Mouse (Mus musculus) midbrain, embryonic 14.5 days (tissue): ENCODE results near the gene Gm44973. TPM values are rescaled to one million over a fixed set of nuclear protein-coding genes. Genes with fewer than 3 reads are reported as not detected.

Source experiments
- ATAC-seq: fragments of 200-750 bp; cut with Nextera tagmentation; 2 replicates; pipeline ENCODE4 v1.8.0; 2017; ENCODE audit warnings: moderate number of reproducible peaks, moderate library complexity; ENCODE audit not compliant: low FRiP score, low TSS enrichment
- DNase-seq: peaks from one replicate; pipeline ENCODE4 v3.0.0-alpha.2; 2015
- H3K27ac ChIP-seq: fragments of 300-500 bp; sonication (generic); replicated peaks from 2 replicates; pipeline ENCODE4 v1.5.1; 2014; ENCODE audit warnings: mild to moderate bottlenecking, low read depth, low read length, moderate library complexity
- H3K27me3 ChIP-seq: fragments of 300-500 bp; sonication (generic); 2 replicates; pipeline ENCODE4 v1.6.1; 2014; ENCODE audit warnings: low read length, control low read depth, mixed read lengths; ENCODE audit not compliant: control insufficient read depth, insufficient read depth
- H3K36me3 ChIP-seq: fragments of 300-500 bp; sonication (generic); 2 replicates; pipeline ENCODE4 v1.6.1; 2014; ENCODE audit warnings: low read length, control low read depth; ENCODE audit not compliant: control insufficient read depth, insufficient read depth
- H3K4me1 ChIP-seq: fragments of 300-500 bp; sonication (generic); 2 replicates; pipeline ENCODE4 v1.6.1; 2014; ENCODE audit warnings: mild to moderate bottlenecking, antibody characterized with exemption, low read length, control low read depth; ENCODE audit not compliant: control insufficient read depth, insufficient read depth
- H3K4me2 ChIP-seq: fragments of 300-500 bp; sonication (generic); 2 replicates; pipeline ENCODE4 v1.6.1; 2014; ENCODE audit warnings: mild to moderate bottlenecking, low read length, moderate library complexity
- H3K4me3 ChIP-seq: fragments of 300-500 bp; sonication (generic); replicated peaks from 2 replicates; pipeline ENCODE4 v1.5.1; 2014; ENCODE audit warnings: low read depth, low read length
- H3K9ac ChIP-seq: fragments of 300-500 bp; sonication (generic); replicated peaks from 2 replicates; pipeline ENCODE4 v1.6.1; 2014; ENCODE audit warnings: mild to moderate bottlenecking, low read length, moderate library complexity
- H3K9me3 ChIP-seq: fragments of 300-500 bp; sonication (generic); 2 replicates; pipeline ENCODE4 v1.6.1; 2016; ENCODE audit warnings: low read length, control low read depth, mixed read lengths; ENCODE audit not compliant: control insufficient read depth
- WGBS: fragments of 180-500 bp; shearing (Covaris S2); extraction: QIAGEN DNeasy Blood & Tissue Kit; methylation state at CpG from one replicate; pipeline ENCODE4 v1.1.7; 2014; 5-methylcytosine and 5-hydroxymethylcytosine counted together
- polyA plus RNA-seq: library from polyadenylated mRNA; unstranded; fragments of >200 nt; fragmentation: Nextera tagmentation; extraction: Ambion mirVana; gene quantifications from 2 replicates; pipeline ENCODE4 v1.2.1, GENCODE M21; 2014

Gene Gm44973
- polyA plus RNA-seq, 1 experiment from 2014 or later, result 1.3 TPM

DNA sequence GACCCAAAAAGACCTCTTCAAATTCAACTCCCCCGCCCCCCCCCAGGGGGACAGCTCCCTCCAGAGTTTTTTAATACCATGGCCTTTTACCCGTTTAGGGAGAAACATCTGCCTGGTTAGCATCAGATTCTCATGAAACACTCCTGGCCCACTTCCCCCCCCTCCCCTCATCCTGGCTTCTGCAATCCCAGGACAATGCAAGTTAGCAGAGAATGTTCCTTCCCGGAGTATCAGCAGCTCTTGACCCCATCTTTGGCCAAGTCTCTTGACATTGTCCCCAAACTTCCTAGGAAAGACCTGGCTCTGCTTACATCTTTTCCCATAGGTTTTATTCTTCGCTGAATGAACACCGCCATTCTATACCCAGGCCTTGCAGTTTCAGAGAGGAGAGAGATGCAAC lies 5.9 kb downstream of the Gm44973 start:
- Histone ChIP-seq H3K4me1 (peaks cover 12% of the 10 kb centered on the region), H3K9ac (peak overlapping the region; percentile 95), H3K36me3 (peaks cover 26% of the 10 kb centered on the region), H3K27me3 (no peaks in the 10 kb centered on the region), H3K4me3 (peak overlapping the region; percentile 71), H3K9me3 (no peaks in the 10 kb centered on the region), H3K4me2 (peak overlapping the region; percentile 76), H3K27ac (no peak overlapping the region; the same call in 1 of the 2 replicates)
- WGBS, result 50% methylated on average over 5 of the region's 5 CpGs
- DNase-seq (no peak), ATAC-seq (no peak)

- Histone ChIP-seq H3K36me3 (peaks cover 76% of the 10 kb centered on the region), H3K27me3 (no peaks in the 10 kb centered on the region), H3K4me2 (no peak overlapping the region), H3K4me1 (no peaks in the 10 kb centered on the region), H3K9me3 (peaks cover 23% of the 10 kb centered on the region), H3K27ac (no peak overlapping the region), H3K4me3 (no peak overlapping the region), H3K9ac (no peak overlapping the region)
- DNase-seq, result no peak
- 95% methylated on average over 22 of the region's 22 CpGs for WGBS
- ATAC-seq, result no peak
These were observed 14.2 kb downstream of the Gm44973 start for GRCm38 (mm10) chr7:5029543-5029942.

DNA sequence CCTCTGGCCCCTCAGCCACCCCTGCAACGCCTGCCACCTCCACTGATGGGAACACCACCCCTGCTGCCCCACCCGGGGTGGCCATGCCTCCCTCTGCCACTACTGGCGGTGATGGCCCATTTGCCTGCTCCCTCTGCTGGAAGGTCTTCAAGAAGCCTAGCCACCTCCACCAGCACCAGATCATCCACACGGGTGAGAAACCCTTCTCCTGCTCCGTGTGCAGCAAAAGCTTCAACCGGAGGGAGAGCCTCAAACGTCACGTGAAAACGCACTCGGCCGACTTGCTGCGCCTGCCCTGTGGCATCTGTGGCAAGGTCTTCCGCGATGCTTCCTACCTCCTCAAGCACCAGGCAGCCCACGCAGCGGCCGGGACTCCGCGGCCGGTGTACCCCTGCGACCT lies 14.7 kb downstream of the Gm44973 start:
- Histone ChIP-seq H3K27ac (no peak overlapping the region), H3K9me3 (peaks cover 23% of the 10 kb centered on the region), H3K4me1 (no peaks in the 10 kb centered on the region), H3K4me3 (no peak overlapping the region), H3K4me2 (no peak overlapping the region), H3K36me3 (peaks cover 78% of the 10 kb centered on the region), H3K9ac (no peak overlapping the region), H3K27me3 (no peaks in the 10 kb centered on the region)
- no peak for ATAC-seq
- 94% methylated on average over 21 of the region's 21 CpGs for WGBS
- no peak for DNase-seq

- H3K4me2 ChIP-seq, result no peak overlapping the region
- no peak for DNase-seq
- H3K36me3 ChIP-seq, result peaks cover 85% of the 10 kb centered on the region
These were observed 15.4 kb downstream of the Gm44973 start for GRCm38 (mm10) chr7:5030554-5031275.

DNA sequence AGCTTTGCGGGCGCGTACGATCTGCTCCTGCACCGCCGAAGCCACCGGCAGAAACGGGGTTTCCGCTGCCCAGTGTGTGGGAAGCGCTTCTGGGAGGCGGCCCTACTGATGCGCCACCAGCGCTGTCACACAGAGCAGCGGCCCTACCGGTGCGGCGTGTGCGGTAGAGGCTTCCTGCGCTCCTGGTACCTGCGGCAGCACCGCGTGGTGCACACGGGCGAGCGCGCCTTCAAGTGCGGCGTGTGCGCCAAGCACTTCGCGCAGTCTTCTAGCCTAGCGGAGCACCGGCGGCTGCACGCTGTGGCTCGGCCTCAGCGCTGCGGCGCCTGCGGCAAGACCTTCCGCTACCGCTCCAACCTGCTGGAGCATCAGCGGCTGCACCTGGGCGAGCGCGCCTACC lies 16.2 kb downstream of the Gm44973 start:
- H3K9me3 ChIP-seq, result peaks cover 23% of the 10 kb centered on the region
- DNase-seq (no peak), ATAC-seq (no peak)
- peaks cover 88% of the 10 kb centered on the region for H3K36me3 ChIP-seq
- no peak overlapping the region for H3K4me2 ChIP-seq
- no peaks in the 10 kb centered on the region for H3K4me1 ChIP-seq
- WGBS, result 80% methylated on average over 46 of the region's 46 CpGs
- no peak overlapping the region for H3K9ac ChIP-seq
- no peak overlapping the region for H3K4me3 ChIP-seq
- H3K27me3 ChIP-seq, result no peaks in the 10 kb centered on the region
- H3K27ac ChIP-seq, result no peak overlapping the region

More at GRCm38 (mm10) chr7:5030554-5031275, 15.4 kb downstream of the Gm44973 start:
- no peak overlapping the region for H3K4me3 ChIP-seq
- 88% methylated on average over 63 of the region's 63 CpGs for WGBS
- H3K27ac ChIP-seq, result no peak overlapping the region
- no peak for ATAC-seq
- no peaks in the 10 kb centered on the region for H3K27me3 ChIP-seq
- H3K4me1 ChIP-seq, result no peaks in the 10 kb centered on the region
- H3K9ac ChIP-seq, result no peak overlapping the region
- peaks cover 23% of the 10 kb centered on the region for H3K9me3 ChIP-seq

DNA sequence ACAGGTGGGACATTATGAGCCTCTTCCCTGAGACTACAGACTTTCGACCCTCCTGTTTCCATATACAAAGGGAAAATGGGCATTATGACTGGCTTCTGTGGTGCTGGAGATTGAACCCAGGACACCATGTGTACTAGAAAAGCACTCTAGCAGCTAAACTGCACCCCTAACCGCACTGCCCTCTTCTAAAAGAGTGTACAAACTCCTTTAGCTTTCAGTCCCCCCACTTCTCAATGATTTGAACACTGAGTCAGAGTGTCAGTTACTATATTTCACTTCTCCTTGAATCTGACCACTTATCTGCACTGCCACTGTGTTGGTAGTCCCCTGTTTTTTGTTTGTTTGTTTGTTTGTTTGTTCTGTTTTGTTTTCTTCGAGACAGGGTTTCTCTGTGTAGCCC lies 18.5 kb downstream of the Gm44973 start, which contains the start of gene 4632433K11Rik:
4632433K11Rik (plus strand) TSS at position 301 of the 400 bp plus-strand sequence.
- Histone ChIP-seq H3K9ac (no peak within 1 kb of the TSS), H3K27ac (no peak within 1 kb of the TSS), H3K4me1 (0 out of 2 replicates have a peak, but pooled peaks cover 4% of the 10 kb centered on the region), H3K9me3 (peaks cover 23% of the 10 kb centered on the region), H3K4me2 (no peak within 1 kb of the TSS), H3K36me3 (peaks cover 75% of the 10 kb centered on the region), H3K27me3 (no peaks in the 10 kb centered on the region), H3K4me3 (no peak within 1 kb of the TSS)
- no peak for ATAC-seq
- DNase-seq, result no peak
- WGBS, result 95% methylated on average over 3 of the region's 3 CpGs

DNA sequence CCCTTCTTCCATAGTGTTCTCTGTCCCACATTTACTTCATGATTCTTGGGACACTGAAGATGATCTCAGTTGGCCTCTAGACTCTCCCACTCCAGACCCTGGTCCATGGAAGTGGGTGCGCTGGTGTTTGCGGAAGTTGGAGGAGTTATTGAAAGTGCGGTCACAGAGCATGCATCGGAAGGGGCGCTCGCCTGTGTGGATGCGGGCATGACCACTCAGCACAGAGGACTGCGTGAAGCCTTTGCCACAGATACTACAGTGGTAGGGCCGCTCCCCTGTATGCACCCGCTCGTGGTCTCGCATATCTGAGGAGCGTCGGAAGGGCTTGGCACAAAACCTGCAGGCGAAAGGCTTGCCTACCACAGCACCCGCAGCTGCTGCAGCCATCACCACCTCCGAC lies 20.3 kb downstream of the Gm44973 start:
- Histone ChIP-seq H3K4me1 (0 out of 2 replicates have a peak, but pooled peaks cover 10% of the 10 kb centered on the region), H3K36me3 (peaks cover 57% of the 10 kb centered on the region), H3K27me3 (no peaks in the 10 kb centered on the region), H3K27ac (no peak overlapping the region), H3K4me3 (no peak overlapping the region), H3K9me3 (peaks cover 13% of the 10 kb centered on the region), H3K9ac (no peak overlapping the region), H3K4me2 (no peak overlapping the region)
- DNase-seq, result no peak
- no peak for ATAC-seq
- 96% methylated on average over 17 of the region's 17 CpGs for WGBS

GRCm38 (mm10) chr7:5036136-5036535 lies 20.8 kb downstream of the Gm44973 start:
- H3K36me3 ChIP-seq, result peaks cover 52% of the 10 kb centered on the region
- no peak overlapping the region for H3K4me2 ChIP-seq
- H3K4me1 ChIP-seq, result 0 out of 2 replicates have a peak, but pooled peaks cover 10% of the 10 kb centered on the region
- no peak overlapping the region for H3K9ac ChIP-seq
- H3K4me3 ChIP-seq, result no peak overlapping the region
- ATAC-seq (no peak), DNase-seq (no peak)
- H3K9me3 ChIP-seq, result peaks cover 8% of the 10 kb centered on the region
- H3K27ac ChIP-seq, result no peak overlapping the region
- H3K27me3 ChIP-seq, result no peaks in the 10 kb centered on the region
- 95% methylated on average over 9 of the region's 9 CpGs for WGBS

GRCm38 (mm10) chr7:5037026-5037425 lies 21.7 kb downstream of the Gm44973 start:
- H3K27ac ChIP-seq, result no peak overlapping the region
- H3K27me3 ChIP-seq, result no peaks in the 10 kb centered on the region
- H3K4me2 ChIP-seq, result peak overlapping the region; percentile 57; the same call in 1 of the 2 replicates
- no peak for ATAC-seq
- no peak overlapping the region for H3K4me3 ChIP-seq
- H3K4me1 ChIP-seq, result 0 out of 2 replicates have a peak, but pooled peaks cover 10% of the 10 kb centered on the region
- H3K36me3 ChIP-seq, result peaks cover 43% of the 10 kb centered on the region
- WGBS, result 96% methylated on average over 7 of the region's 7 CpGs
- no peak overlapping the region for H3K9ac ChIP-seq
- DNase-seq, result no peak
- no peaks in the 10 kb centered on the region; the same call in 1 of the 2 replicates for H3K9me3 ChIP-seq
